Mouse (Mus musculus) gonadal fat pad, adult 2 months (tissue): ENCODE data around the gene Itgb8. TPM values are rescaled to one million over a fixed set of nuclear protein-coding genes. Genes with fewer than 3 reads are reported as not detected.

Experiments used
- DNase-seq: peaks from one replicate; pipeline ENCODE4 v3.0.0-alpha.2; 2012; ENCODE audit warnings: low read depth
- polyA plus RNA-seq: library from polyadenylated mRNA; depleted of rRNA; stranded (reverse); fragments of >200 nt; gene quantifications from 2 replicates; pipeline ENCODE4 v1.2.3, GENCODE M21; 2012

Gene Itgb8
- polyA plus RNA-seq, 1 experiment, result 0.61 TPM

DNA sequence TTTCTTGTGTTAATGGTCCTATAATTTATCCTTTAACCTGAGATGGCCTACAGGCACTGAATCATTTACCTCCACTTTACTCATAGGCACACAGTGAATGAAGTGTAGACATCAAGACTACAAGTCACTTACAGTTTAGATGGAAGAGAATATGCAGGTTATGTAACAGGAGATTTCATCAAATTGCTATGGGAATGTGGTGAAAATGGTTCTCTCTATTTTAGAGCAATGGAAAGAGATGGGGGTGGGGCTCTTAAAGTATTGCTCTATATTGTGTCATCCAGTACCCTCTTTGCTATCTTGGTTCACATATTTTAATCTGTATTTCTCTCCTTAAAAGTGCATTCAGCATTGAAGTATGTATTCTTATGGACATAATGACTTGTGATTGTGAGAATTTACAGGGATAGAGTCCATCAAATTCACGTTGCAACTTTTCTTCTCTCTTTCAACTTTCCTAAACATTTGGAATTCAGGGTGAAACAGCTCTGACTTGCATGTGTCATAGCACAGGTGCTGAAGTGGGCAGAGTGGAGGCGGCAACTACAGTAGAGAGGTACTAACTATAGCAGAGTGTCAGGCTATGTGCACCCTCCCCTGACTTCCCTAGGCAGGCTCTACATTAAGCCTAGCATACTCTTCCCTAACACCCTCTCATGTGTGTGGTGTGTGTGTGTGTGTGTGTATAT lies 29.1 kb downstream of the Itgb8 start:
- DNase-seq, result no peak

DNA sequence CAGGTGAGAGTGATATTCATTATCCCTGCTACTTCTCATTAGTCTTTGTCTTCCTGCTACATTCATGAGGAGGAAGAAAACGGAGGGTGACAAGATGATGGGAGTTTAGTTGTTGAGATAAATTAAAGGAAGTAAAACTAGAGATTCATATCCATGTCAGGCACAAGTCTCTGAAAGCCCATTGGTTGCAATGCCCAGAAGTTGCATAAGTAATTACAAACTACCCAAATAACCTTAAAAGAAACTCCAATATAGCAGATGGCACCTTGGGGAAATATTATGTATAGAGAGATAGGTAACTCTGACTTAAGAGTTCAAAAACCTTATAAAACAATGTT lies 31.2 kb downstream of the Itgb8 start:
- no peak for DNase-seq

DNA sequence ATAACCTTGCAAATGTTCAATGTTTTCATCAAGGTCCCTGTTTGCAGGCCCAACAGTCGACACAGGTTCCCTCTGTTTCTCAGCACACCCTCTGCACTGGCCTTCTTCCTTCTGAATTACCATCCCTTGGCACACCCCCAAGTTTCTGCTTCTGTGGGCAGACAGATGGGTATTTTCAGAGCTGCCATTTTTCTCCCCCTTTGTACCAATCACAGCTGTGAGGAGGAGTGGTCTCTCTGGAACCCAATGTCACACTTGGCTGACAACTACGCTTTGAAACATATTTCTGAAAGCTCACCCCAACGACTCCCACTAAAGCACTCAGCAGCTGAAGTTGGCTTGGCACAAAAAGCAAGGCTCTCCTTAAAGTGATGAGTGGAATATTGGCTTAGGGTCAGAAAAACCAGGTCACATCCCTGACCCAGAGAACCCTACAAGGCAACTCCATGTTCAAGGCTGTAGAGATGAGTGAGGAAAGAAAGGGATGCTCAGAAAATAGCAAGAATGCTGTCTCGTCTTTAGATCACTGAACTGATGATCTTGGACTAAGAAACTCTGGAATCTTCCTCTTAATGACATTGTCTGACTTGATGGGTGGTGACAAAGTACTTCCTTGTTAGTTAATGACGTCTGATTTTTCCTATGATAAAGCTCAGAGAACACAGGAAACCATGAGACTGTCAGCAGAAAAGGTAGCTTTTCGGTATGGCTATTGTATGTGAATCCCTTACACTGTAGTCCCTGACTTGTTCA lies 31.7 kb downstream of the Itgb8 start:
- no peak for DNase-seq

DNA sequence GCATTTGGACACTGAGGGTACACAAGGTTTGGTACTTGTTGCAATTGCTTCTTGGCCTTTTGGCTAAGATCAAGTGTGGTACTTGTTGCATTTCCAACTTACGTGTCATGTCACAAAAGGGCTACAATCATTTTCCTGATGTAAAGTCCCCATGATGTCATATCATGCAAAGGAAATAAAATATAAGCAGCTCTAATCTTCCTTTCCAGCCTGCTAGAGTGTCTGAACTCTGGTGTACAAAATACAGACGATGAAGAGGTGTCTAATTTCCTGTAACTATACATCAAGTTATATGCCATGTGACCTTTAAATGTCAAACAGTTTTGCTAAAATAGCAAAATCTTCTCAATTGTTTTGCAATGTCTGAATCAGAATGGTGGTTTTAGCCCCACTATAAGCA lies 34.2 kb downstream of the Itgb8 start:
- DNase-seq, result no peak

DNA sequence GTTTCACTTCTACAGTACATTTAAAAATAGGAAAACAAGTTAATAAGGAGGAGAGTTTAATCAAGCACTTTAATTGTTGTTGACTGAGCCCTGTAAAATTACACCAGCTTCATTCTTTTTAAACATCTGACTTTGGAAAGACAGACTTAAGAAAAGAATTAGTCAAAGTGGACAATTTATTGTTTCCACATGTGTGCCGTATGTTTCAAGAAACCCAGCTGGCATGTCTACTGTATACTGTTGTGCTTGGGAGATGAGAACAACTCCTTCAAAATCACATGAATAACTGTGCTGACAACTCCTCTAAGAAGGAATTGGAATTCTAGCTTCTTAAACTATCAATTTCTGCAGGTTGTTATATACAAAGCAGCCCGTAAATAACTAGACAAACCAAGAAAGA lies 35.8 kb downstream of the Itgb8 start:
- no peak for DNase-seq

DNA sequence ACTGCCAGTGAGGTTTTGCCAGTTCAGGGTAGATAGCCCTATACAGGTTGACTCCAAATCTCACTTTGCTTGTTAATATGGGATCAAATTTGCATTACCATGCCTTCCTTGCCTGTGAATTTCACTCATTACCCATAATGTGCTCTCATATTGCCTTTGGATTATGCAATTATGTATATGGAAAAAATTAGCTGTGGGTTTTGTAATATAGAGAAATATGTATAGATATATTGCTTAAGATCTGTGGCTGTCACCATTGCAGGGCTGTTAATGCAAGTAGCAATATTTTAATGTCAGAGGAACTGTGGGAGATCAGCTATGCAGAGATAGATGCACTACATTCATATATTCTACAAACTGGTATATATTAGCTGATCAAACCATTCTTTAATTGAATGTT lies 43.5 kb downstream of the Itgb8 start:
- no peak for DNase-seq

DNA sequence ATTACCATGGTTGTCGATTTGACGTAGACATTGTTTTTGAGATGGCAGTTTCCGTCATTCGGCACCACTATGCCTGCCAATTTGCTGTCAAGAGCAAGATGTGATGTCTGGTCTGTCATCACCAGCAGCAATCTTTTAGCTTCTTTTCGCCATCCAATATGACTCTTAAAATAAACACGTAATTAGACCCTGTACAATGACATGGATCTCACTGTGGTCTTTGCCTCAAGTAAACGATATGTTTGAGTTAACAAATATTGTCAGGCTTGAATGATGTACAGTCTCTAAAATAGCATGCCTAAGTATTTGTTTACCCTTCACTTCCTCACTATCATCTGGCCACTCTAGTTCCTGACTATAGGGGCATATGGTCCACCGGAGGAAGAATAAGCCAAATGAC lies 48.8 kb downstream of the Itgb8 start:
- DNase-seq, result no peak

DNA sequence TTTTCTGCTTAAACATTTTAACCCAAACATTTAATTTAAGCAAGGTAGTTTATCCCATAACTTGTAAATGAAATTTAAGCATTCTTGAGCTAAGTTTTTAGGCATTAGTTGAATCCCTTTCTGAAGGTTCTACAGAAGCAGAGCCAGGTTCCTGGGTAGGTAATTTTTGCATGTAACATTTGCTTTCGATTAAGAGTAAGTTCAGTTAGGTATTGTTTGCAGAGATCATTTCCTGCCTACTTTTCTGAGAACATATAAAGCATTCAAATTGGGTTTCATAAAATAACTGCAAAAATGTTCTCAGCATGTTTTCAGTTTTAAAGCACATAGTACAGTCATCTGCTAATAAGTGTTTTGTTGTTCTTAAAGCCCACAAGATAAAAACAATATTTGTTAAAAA lies 53.2 kb downstream of the Itgb8 start:
- DNase-seq, result no peak

DNA sequence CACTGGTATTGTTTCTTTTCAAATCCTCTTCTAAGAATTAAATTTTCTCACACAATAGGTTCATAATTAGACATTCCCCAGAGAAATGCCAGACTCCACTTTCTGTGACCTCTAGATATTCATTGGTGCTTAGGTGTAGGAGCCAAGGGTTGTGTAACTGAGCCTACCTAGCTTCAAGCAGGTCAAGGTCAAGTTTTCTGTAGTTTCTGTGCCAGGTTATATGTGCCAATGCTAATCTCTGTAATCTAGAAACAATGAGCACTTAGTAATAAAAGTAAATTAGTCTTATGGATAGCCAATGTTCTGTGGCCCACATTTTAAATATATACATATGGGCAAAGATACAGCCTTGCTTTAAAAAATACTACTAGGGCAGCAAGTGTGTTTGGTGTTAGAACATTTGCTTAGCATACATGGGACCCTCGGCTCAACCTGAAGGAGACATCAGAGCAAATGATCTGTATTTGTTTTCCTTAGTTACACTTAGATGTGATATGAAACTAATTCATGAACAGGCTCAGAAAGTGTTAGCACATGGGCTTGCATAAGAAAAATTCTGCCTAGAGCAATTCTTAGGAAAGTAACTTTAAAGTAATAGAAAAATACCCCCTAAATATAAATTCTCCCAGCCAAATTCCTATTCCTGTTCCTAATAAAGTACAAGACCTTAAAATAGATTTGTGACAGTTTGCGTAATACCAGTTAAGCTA lies 56.2 kb downstream of the Itgb8 start:
- peak; percentile 77 for DNase-seq

DNA sequence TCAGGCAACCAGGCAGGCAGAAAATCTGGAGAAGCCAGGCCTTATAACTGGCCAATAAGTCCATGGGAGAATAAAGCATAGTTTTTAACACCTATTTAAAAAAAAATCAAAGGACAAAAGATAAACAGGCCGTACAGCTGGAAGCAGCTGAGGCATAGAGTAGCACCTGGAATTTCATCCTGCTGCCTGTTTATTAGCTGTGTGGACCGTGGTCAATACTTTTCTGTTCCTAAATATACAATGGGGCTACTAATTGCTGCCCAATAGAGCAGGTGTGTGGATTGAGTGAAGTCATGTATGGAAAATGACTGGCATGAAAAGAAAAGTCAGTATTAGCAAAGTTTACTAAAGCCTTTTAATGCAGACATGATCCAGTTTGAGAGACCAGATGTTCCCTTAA lies 62.6 kb downstream of the Itgb8 start:
- no peak for DNase-seq

DNA sequence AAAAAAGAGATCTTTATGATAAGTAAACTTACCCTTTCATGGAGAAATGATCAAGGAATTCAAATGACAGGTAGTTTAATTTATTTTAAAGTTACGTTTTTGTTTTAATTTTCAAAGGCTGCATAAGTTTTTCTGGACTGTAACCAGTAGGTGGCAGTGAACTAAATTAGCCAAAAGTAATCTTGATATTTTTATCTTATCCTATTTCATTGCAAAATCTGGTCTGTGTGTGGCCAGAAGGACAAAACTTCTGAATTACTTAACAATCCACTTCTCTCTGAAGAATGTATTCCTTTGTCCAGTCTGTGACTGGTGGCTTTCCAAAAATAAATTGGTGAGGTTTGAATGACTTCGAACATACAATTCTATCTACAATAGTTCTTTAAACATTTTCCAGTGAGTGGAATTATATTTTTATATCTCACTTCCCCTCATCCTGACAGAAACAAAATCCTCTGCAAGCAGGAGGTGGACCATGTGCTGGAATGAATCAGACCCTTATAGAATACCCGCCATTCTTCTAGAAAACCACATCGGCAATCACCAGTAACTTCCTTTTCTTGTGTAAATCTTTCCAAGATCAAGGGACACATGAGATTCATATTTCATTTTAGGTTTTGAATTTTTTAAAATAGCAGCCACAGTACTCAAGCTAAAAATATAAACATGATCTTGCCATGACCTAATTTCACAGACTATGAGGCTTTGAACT lies 68.6 kb downstream of the Itgb8 start:
- DNase-seq, result no peak

DNA sequence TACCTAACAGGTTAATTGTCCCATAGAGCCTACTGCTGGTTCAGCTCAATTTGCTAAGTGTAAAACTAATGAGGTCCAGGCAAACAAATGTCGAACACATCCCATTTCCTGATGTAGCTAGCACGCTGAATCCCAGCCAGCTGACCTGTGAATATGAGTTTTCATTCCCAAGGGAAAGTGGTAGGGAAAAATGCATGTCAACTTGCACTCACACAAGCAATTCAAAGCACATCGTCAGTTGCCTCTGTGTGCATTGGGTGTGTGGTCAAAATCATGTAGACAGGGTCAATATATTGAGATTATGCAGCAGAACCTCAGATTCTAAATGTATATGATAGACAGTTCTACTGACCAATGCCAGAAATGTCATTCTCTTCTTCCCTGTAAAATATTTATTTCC lies 69.5 kb downstream of the Itgb8 start:
- DNase-seq, result no peak

DNA sequence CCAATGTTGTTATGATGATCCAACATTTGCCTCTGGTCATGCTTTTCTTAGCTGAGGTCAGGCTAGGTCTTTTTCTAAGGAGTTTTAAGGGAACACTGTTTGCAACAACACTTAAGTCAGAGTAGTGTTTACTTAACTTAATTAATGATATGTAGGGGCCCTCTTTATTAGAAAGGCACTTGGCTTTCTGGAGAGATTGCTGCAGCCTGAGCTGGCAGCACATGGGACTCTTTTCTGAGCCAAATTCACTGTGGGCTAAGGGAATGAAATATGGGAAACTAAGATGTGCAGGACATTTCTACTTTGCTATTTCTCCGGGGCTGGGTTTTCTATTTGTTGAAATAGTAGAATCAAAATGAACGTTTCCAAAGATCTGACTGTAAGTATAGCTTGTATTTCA lies 73.5 kb downstream of the Itgb8 start:
- DNase-seq, result no peak

DNA sequence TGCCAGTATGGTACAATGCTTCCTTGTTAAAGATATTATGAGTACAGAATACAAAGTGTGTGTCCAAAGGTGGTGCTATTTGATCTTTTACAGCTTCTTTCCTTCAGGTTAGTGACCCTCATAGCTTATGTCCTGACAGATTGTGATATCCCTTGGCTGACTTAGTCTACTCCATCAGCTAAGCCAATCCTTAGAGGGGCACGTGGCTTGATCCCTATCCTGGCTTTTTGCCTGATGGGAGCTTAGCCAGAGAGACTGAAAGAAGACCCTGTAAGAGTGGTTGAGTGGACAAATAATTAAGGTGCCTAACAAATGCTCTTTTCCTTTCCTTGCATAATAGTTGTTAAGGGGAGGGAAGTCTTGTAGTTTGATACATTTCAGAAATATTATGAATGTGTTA lies 73.9 kb downstream of the Itgb8 start:
- DNase-seq, result no peak

DNA sequence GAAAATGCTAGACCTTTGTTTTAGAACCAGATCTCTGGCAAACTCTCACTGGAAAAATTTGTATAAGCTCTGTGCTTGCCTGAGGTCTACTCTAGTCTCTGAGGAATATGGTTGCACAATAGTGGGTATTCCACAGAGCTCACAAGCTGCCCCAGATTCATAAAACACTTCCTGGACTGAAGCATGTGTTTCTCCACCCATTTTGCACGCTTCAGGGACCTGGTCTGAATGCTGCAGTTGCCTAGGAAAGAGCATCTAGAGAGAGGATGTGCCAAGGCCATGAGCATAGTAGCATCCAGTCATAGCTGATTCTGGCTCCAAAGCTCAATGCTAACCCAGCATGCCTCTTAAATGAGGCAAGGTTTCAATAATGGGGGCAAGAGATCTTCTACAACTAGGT lies 74.4 kb downstream of the Itgb8 start:
- no peak for DNase-seq

DNA sequence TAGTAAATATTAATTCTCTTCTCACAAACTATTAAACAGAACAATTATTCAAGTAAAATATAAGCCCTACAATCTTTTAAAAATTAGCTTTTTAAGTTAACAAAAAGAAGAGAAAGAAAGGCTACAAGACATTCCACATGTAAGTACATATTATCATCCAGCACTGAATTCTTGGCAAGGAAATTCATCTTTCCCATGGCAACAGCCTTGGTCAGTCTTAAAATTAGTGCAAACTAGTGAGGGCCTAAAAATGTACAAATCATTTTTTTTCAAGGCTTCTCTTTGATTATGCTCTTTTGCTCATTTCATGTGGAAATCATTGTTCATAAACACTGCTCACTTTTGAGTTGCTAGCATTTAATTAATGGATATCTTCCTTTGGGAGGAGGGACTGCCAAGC lies 77.8 kb downstream of the Itgb8 start:
- DNase-seq, result no peak

DNA sequence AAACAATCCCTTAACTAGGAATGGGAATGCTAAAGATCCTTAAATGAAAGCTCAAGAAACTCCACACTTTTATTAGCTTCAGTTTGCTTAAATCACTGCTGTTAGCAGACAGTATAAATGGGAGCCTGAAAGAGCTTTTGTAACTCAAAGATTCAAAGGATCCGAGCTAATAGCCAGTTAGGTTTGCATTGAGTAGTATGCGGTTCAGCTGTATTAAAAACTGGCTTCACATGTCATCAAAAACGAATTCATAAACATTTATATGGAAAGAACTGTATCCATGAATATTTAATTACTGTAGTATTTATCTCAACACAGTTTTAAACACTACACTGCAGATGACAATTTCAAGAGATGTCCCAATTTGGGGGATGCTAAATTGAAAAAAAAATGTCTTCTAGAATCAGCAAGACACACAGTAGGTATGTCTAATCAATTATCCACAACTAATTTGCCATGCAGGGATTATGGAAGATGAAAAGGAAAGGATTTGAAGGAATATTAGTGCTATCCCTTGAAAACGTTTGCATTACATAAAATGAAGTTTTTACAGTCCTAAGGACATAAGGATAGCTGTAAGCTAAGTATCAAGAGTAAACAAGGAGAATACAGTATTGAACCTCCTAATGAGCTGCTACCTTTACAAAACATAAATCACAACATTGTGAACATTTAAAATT lies 79.2 kb downstream of the Itgb8 start:
- no peak for DNase-seq

DNA sequence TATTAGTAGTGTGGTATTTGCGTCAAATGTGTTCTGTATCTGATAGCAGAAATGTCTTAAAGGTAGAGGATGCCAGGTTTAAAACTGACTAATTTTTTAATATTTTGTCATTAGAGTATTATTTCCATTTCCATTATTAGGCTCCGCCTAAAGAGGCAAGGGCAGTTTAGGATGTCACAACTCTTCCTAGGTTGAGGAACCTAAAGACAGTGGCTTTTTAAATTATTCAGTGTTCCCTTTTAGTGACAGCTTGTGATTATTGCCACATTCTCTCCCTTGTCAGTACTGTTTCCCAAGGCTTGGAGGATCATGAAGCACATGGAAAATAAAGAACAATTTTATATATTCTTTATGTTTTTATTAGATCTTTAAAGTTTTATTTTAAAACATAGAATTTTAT lies 80.9 kb downstream of the Itgb8 start:
- no peak for DNase-seq

DNA sequence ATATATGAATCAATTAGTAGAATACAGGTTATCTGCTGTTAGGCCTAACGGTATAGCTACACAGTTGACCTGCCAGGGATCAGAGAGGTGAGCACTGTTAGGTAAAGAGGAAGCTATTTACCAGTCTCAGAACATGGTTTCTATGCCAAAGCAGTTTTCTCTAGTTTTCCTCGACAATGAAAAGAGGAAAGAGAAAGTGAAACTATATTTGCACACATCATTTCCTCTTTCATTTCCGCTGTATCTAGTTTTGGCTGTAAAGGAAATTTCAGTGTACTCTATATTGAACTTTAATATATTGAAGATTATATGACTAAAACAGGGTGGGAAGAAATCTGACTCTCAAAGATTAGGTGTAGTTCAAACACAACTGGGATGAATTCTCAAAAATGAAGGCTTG lies 81.5 kb downstream of the Itgb8 start:
- no peak for DNase-seq

DNA sequence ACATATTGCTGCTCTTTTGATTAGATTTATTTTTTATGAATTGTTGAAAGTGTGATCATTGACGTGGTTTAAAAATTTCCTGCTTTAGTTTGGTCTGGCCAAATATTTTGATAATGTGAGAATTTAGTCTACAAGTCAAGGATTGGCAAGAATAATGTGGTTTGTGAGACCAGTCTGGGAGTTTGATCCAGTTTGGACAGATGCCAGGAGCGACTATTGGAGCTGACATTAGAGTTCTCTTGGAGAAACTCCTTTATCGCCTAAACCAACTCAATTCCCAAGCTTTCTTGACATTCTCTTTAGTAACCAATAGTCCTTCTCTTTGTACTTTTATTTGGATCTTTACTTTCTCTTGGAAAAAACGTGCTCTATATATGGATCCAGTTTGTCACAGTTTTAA lies 83.0 kb downstream of the Itgb8 start:
- DNase-seq, result no peak

DNA sequence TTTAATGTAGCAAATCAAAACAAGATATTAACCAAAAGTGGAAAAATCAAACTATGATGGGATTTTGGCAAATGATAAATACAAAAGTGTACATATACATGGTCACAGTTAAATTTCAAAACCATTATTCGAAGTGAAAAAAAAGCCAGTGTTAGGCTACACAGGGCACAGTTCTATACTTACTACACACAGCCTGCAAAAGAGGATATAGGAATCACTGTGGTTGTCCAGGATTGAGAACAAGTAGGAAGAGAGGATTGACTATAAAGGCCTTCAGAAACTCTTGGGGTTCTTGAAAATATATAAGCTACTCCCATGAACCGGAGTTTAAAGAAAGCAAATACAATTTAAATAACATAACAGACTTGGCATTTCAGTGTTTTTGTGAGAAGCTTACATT lies 87.6 kb downstream of the Itgb8 start:
- no peak for DNase-seq

DNA sequence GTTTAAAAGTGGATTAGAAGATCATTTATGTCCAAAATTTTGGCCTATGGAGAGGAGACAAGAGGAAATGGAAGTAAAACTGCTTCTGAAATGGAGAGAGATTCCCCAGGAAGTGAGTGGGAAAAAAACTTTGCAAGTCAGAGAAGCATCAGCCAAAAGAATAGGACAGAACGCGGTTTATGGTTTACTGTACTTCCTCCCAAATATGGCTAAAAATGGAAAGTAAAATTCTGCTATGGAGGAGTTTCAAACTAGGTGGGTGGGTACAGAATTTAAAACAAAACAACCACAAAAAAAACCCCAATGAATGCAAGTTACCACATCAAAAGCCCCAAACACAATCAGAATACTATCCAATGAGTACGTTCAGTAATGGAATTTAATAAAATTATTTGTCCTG lies 90.8 kb downstream of the Itgb8 start:
- no peak for DNase-seq
